20 mouse cellular contexts compared by ENCODE assay signal in the genomic region with DNA sequence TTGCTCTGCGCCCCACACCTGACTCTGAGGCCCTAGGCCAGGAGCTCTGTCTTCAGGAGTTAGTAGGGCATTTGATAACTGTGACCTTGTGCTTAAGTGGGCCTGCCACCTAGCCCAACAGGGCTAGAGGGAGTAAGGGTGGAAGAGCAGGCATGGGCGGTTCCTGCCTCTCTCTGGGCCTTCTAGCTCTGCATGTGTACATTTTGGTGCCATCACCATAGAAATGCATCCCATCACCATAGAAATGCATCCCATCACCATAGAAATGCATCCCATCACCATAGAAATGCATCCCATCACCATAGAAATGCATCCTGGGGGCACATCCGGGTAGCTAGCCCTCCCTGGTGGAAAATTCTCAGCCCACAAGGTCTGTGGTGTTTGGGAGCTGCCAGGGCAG. TPM values are rescaled to one million over a fixed set of nuclear protein-coding genes. Genes with fewer than 3 reads are reported as not detected.
"Had no signal": no experiment of that assay in that cellular context is flagged by ENCODE, and none has a peak within 500 bp of the region (broad histone marks: within the 10 kb centered on the region; RNA-seq: fewer than 3 reads in every experiment).

No protein-coding gene starts in this region.

- H3K27ac ChIP-seq: midbrain, embryonic 10.5 days; midbrain, embryonic 12.5 days; neural tube, embryonic 13.5 days; neural tube, embryonic 15.5 days had no signal

- H3K27me3 ChIP-seq: neural tube, embryonic 13.5 days; neural tube, embryonic 15.5 days had no signal

- H3K4me3 ChIP-seq: midbrain, embryonic 10.5 days; midbrain, embryonic 12.5 days; myocyte; neural tube, embryonic 13.5 days; neural tube, embryonic 15.5 days had no signal

- DNase-seq: lung, adult 18-20 months; lung, embryonic 14.5 days; lung, postnatal 10 days; lung, postnatal 4 days; midbrain, embryonic 14.5 days; retina, postnatal 1 day; right cerebral cortex, adult 18-20 months; right cerebral cortex, postnatal 25 days; right cerebral cortex, postnatal 4 days; spleen, adult 18-20 months; thymus, adult 18-20 months; thymus, postnatal 14 days; thymus, postnatal 36 days had no signal

- H3K4me1 ChIP-seq: midbrain, embryonic 10.5 days; midbrain, embryonic 12.5 days; neural tube, embryonic 13.5 days; neural tube, embryonic 15.5 days had no signal

- H3K36me3 ChIP-seq: midbrain, embryonic 10.5 days; midbrain, embryonic 12.5 days; neural tube, embryonic 13.5 days; neural tube, embryonic 15.5 days had no signal

RNA-seq across cellular contexts. Expression of gene Ccr6, which starts 3.7 kb away (rescaled TPM):
- polyA plus RNA-seq: lung, embryonic 14.5 days; midbrain, embryonic 10.5 days; midbrain, embryonic 12.5 days; midbrain, embryonic 14.5 days; midbrain, embryonic 16.5 days; myocyte; neural tube, embryonic 11.5 days; neural tube, embryonic 13.5 days; neural tube, embryonic 15.5 days had no signal
